27 mouse cellular contexts compared by ENCODE assay signal in genomic region chr15:89431806-89432205, GRCm38 (mm10). TPM values are rescaled to one million over a fixed set of nuclear protein-coding genes. Genes with fewer than 3 reads are reported as not detected.
A peak's percentile ranks its signal among the peaks of the same experiment; 100 is the strongest.
DNase-seq lines count a peak whose midpoint lies in the region; ATAC-seq and TF ChIP-seq lines count a peak whose summit lies in the region.
"Had no signal": no experiment of that assay in that cellular context is flagged by ENCODE, and none has a peak within 500 bp of the region (broad histone marks: within the 10 kb centered on the region; RNA-seq: fewer than 3 reads in every experiment).

No protein-coding gene starts in this region.

- peaks cover 8% of the 10 kb centered on the region; the same call in 1 of the 2 replicates for H3K36me3 ChIP-seq in liver, adult 2 months (ENCODE audit: control insufficient read depth, insufficient read depth, low read length)
- peaks cover 8 to 15% of the 10 kb centered on the region in 2 experiments for H3K36me3 ChIP-seq in CH12.LX (replicated peaks in 1 of 2; ENCODE audit: control insufficient read depth in 1 of 2, insufficient read depth in 1 of 2, low read length in 1 of 2)
- H3K36me3 ChIP-seq in forebrain, postnatal 0 days (ENCODE audit: insufficient read depth): peaks cover 12% of the 10 kb centered on the region

- H3K9ac ChIP-seq in liver, adult 2 months (ENCODE audit: low read depth, low read length): no peak overlapping the region
- H3K9ac ChIP-seq in CH12.LX (ENCODE audit: insufficient read depth, low read depth): no peak overlapping the region
- H3K9ac ChIP-seq in forebrain, postnatal 0 days: no peak overlapping the region
- H3K9ac ChIP-seq: embryonic facial prominence, embryonic 15.5 days; heart, embryonic 12.5 days; hindbrain, embryonic 15.5 days had no signal

- H3K4me3 ChIP-seq in liver, adult 2 months (ENCODE audit: insufficient read depth, low read depth, low read length): no peak overlapping the region
- H3K4me3 ChIP-seq in CH12.LX (replicated peaks in 1 of 3; ENCODE audit: low read depth in 2 of 3, low read length in 2 of 3, poor library complexity in 1 of 3): no peak overlapping the region
- H3K4me3 ChIP-seq in brown adipose tissue, adult 24 weeks (ENCODE audit: insufficient read depth, low read depth, low read length): no peak overlapping the region
- H3K4me3 ChIP-seq in forebrain, postnatal 0 days (ENCODE audit: low read depth, low read length): no peak overlapping the region
- H3K4me3 ChIP-seq: embryonic facial prominence, embryonic 15.5 days; forebrain, embryonic 10.5 days; heart, embryonic 12.5 days; hindbrain, embryonic 15.5 days had no signal

- no peaks in the 10 kb centered on the region for H3K9me3 ChIP-seq in CH12.LX (replicated peaks; ENCODE audit: low read length)
- H3K9me3 ChIP-seq in forebrain, postnatal 0 days (ENCODE audit: low read length): no peaks in the 10 kb centered on the region
- H3K9me3 ChIP-seq: embryonic facial prominence, embryonic 15.5 days; forebrain, embryonic 10.5 days; G1E; heart, embryonic 12.5 days; hindbrain, embryonic 15.5 days had no signal

- dilution Hi-C loops in CH12.LX (cut with MboI; ENCODE audit: extremely low pct_ligation_motif_present, extremely low pct_unique_long_range_greater_than_20kb, low sequenced_read_pairs): no loop called here

- peak; percentile 40 for DNase-seq in cerebellum, adult 9-11 months
- DNase-seq in cerebellum, postnatal 14 days: no peak
- DNase-seq in liver, adult 2 months (ENCODE audit: extremely low read depth, low read depth, low spot score): peak; percentile 94
- no peak for DNase-seq in liver
- DNase-seq in CH12.LX (ENCODE audit: extremely low read depth): no peak
- DNase-seq in forebrain, postnatal 0 days: no peak
- DNase-seq: adrenal gland, adult 8-10 months; adrenal gland, postnatal 36 days; cerebellum, adult 8-10 months; embryo, embryonic 11 days; gastrocnemius, postnatal 36 days; heart, adult 18-20 months; heart, postnatal 36 days; kidney, adult 11 months had no signal

- no peak for TF ChIP-seq CTCF in liver, adult 2 months (IDR thresholded peaks at IDR 0.05; ENCODE audit: low read depth, low read length)
- no peak for TF ChIP-seq CTCF in CH12.LX (conservative IDR thresholded peaks at IDR 0.05 in 1 of 2, IDR thresholded peaks at IDR 0.05 in 1 of 2; ENCODE audit: low read depth in 2 of 2, low read length in 2 of 2)
- TF ChIP-seq CTCF in forebrain, postnatal 0 days (IDR thresholded peaks at IDR 0.05; ENCODE audit: low read depth): no peak

- H3K4me1 ChIP-seq in liver, adult 2 months (ENCODE audit: control insufficient read depth, insufficient read depth, low read length): peaks cover 12% of the 10 kb centered on the region
- peaks cover 0 to 14% of the 10 kb centered on the region in 2 experiments; a peak in 2 of 4 replicates for H3K4me1 ChIP-seq in CH12.LX (ENCODE audit: control insufficient read depth in 1 of 2, insufficient read depth in 2 of 2)
- peaks cover 5% of the 10 kb centered on the region; the same call in 1 of the 2 replicates for H3K4me1 ChIP-seq in brown adipose tissue, adult 24 weeks (ENCODE audit: control insufficient read depth, insufficient read depth, insufficient read length, low read length)
- H3K4me1 ChIP-seq in forebrain, postnatal 0 days (ENCODE audit: insufficient read depth): peaks cover 10% of the 10 kb centered on the region; the same call in 1 of the 2 replicates

- 0 out of 2 replicates have a peak overlapping the region, but pooled peaks have one; percentile 59 for H3K4me2 ChIP-seq in CH12.LX (ENCODE audit: insufficient read depth, low read depth, poor library complexity, severe bottlenecking)
- H3K4me2 ChIP-seq in forebrain, postnatal 0 days (ENCODE audit: low read depth): no peak overlapping the region
- H3K4me2 ChIP-seq: embryonic facial prominence, embryonic 15.5 days; heart, embryonic 12.5 days; hindbrain, embryonic 15.5 days had no signal

- no peak for TF ChIP-seq POLR2A in liver, adult 2 months (IDR thresholded peaks at IDR 0.05; ENCODE audit: extremely low read depth, insufficient read depth, low read length)
- no peak for TF ChIP-seq POLR2A in CH12.LX (IDR thresholded peaks at IDR 0.05; ENCODE audit: low read depth, low read length)

- TF ChIP-seq EP300 in CH12.LX (IDR thresholded peaks at IDR 0.05; ENCODE audit: low read length): no peak

- no peaks in the 10 kb centered on the region for H3K79me2 ChIP-seq in liver, adult 2 months (ENCODE audit: control insufficient read depth, insufficient read depth, low read length)
- H3K79me2 ChIP-seq in CH12.LX (replicated peaks; ENCODE audit: control insufficient read depth, extremely low read depth, insufficient read depth, poor library complexity, severe bottlenecking): peaks cover 12% of the 10 kb centered on the region

- ATAC-seq in forebrain, postnatal 0 days: no peak
- ATAC-seq: forebrain, embryonic 14.5 days had no signal

- H3K27me3 ChIP-seq in liver, adult 2 months (ENCODE audit: control insufficient read depth, insufficient read depth, low read length): no peaks in the 10 kb centered on the region
- H3K27me3 ChIP-seq in CH12.LX (replicated peaks): no peaks in the 10 kb centered on the region
- no peaks in the 10 kb centered on the region for H3K27me3 ChIP-seq in forebrain, postnatal 0 days (ENCODE audit: insufficient read depth, low read length)
- H3K27me3 ChIP-seq: embryonic facial prominence, embryonic 15.5 days; heart, embryonic 12.5 days; hindbrain, embryonic 15.5 days had no signal

- in situ Hi-C loops in CH12.LX (cut with MboI; ENCODE audit: low pct_ligation_motif_present, low pct_unique_long_range_greater_than_20kb, low sequenced_read_pairs): no loop called here

- no peak for TF ChIP-seq RAD21 in CH12.LX (IDR thresholded peaks at IDR 0.05; ENCODE audit: low read depth, low read length)

- WGBS in liver, adult 2 months: 25% methylated on average over 6 of the region's 6 CpGs
- WGBS in forebrain, postnatal 0 days: 97% methylated on average over 6 of the region's 6 CpGs

- H3K27ac ChIP-seq in liver, adult 2 months (replicated peaks; ENCODE audit: insufficient read depth, low read depth, low read length): peak overlapping the region; percentile 95
- H3K27ac ChIP-seq in CH12.LX (ENCODE audit: insufficient read depth, low read depth): no peak overlapping the region
- peak overlapping the region; percentile 92 for H3K27ac ChIP-seq in brown adipose tissue, adult 24 weeks (replicated peaks; ENCODE audit: low read depth, low read length)
- H3K27ac ChIP-seq in forebrain, postnatal 0 days (ENCODE audit: low read depth, low read length): no peak overlapping the region
- H3K27ac ChIP-seq: embryonic facial prominence, embryonic 15.5 days; forebrain, embryonic 10.5 days; hindbrain, embryonic 15.5 days had no signal

TF ChIP-seq in CH12.LX, 34 proteins besides CTCF, POLR2A, EP300 and RAD21 (continues in another document):
- TF ChIP-seq ELF1 (IDR thresholded peaks at IDR 0.05; ENCODE audit: low read depth, low read length) (no peak), MAFK (IDR thresholded peaks at IDR 0.05; ENCODE audit: insufficient replicate concordance, low read length) (no peak)

RNA-seq across cellular contexts. Expression of gene Chkb, which starts 2.1 kb away (rescaled TPM):
- total RNA-seq in liver, adult 2 months (2014; rRNA removed): 25.4 and 25.9 TPM in 2 replicates
- polyA plus RNA-seq in liver, adult 2 months (2012; rRNA removed): 42.0 and 47.2 TPM in 2 replicates
- total RNA-seq in CH12.LX (2012; rRNA removed): 24.0 and 26.4 TPM in 2 replicates
- 21.1 and 25.9 TPM in 2 replicates for total RNA-seq in CH12.LX (2014; rRNA removed)
- polyA plus RNA-seq in CH12.LX (2012; ENCODE audit: insufficient read length, low read depth): 25.0 and 31.8 TPM in 2 replicates
- polyA plus RNA-seq in brown adipose tissue, adult 24 weeks (2012; ENCODE audit: insufficient read depth, insufficient read length, missing spikeins): 151 and 203 TPM in 2 replicates
- total RNA-seq in forebrain, postnatal 0 days (2014; rRNA removed): 56.9 and 59.9 TPM in 2 replicates
- 78.2 and 92.4 TPM in 2 replicates for polyA plus RNA-seq in forebrain, postnatal 0 days (2015; fragmentation: Nextera tagmentation; extraction: Ambion mirVana)

RNA-seq across cellular contexts. Expression of gene Gm44502, which starts 2.3 kb away (rescaled TPM):
- total RNA-seq in liver, adult 2 months (2014; rRNA removed): not detected in 2 replicates
- 0.30 and 1.5 TPM in 2 replicates for polyA plus RNA-seq in liver, adult 2 months (2012; rRNA removed)
- total RNA-seq in CH12.LX (2012; rRNA removed): 0.13 and 0.34 TPM in 2 replicates
- 0.15 TPM in 1 of 2 replicates, not detected in the other for total RNA-seq in CH12.LX (2014; rRNA removed)
- 1.9 TPM in 1 of 2 replicates, not detected in the other for polyA plus RNA-seq in CH12.LX (2012; ENCODE audit: insufficient read length, low read depth)
- polyA plus RNA-seq in brown adipose tissue, adult 24 weeks (2012; ENCODE audit: insufficient read depth, insufficient read length, missing spikeins): 2.1 and 11.4 TPM in 2 replicates
- total RNA-seq in forebrain, postnatal 0 days (2014; rRNA removed): 1.7 and 1.8 TPM in 2 replicates
- polyA plus RNA-seq in forebrain, postnatal 0 days (2015; fragmentation: Nextera tagmentation; extraction: Ambion mirVana): not detected in 2 replicates
- polyA plus RNA-seq: embryonic facial prominence, embryonic 11.5 days; embryonic facial prominence, embryonic 15.5 days; forebrain, embryonic 10.5 days; forebrain, embryonic 14.5 days; hindbrain, embryonic 11.5 days; hindbrain, embryonic 15.5 days had no signal

RNA-seq across cellular contexts. Expression of gene C730034F03Rik, which starts 2.4 kb away (rescaled TPM):
- total RNA-seq in liver, adult 2 months (2014; rRNA removed): 1.1 and 1.6 TPM in 2 replicates
- polyA plus RNA-seq in liver, adult 2 months (2012; rRNA removed): 0.50 and 0.83 TPM in 2 replicates
- total RNA-seq in CH12.LX (2012; rRNA removed) (3.6 and 6.3 TPM in 2 replicates), CH12.LX (2014; rRNA removed) (0.35 and 0.36 TPM in 2 replicates)
- 0.44 and 1.1 TPM in 2 replicates for polyA plus RNA-seq in CH12.LX (2012; ENCODE audit: insufficient read length, low read depth)
- 1.1 and 2.4 TPM in 2 replicates for polyA plus RNA-seq in brown adipose tissue, adult 24 weeks (2012; ENCODE audit: insufficient read depth, insufficient read length, missing spikeins)
- 0.90 and 1.3 TPM in 2 replicates for total RNA-seq in forebrain, postnatal 0 days (2014; rRNA removed)
- polyA plus RNA-seq in forebrain, postnatal 0 days (2015; fragmentation: Nextera tagmentation; extraction: Ambion mirVana): 1.3 and 2.3 TPM in 2 replicates

RNA-seq across cellular contexts. Expression of gene Cpt1b, which starts 6.1 kb away (rescaled TPM):
- total RNA-seq in liver, adult 2 months (2014; rRNA removed): 1.5 and 1.9 TPM in 2 replicates
- 0.82 and 1.3 TPM in 2 replicates for polyA plus RNA-seq in liver, adult 2 months (2012; rRNA removed)
- 1.6 and 2.1 TPM in 2 replicates for total RNA-seq in CH12.LX (2012; rRNA removed)
- 1.2 and 1.5 TPM in 2 replicates for total RNA-seq in CH12.LX (2014; rRNA removed)
- polyA plus RNA-seq in CH12.LX (2012; ENCODE audit: insufficient read length, low read depth): 0.44 and 2.1 TPM in 2 replicates
- polyA plus RNA-seq in brown adipose tissue, adult 24 weeks (2012; ENCODE audit: insufficient read depth, insufficient read length, missing spikeins): 440 and 455 TPM in 2 replicates
- total RNA-seq in forebrain, postnatal 0 days (2014; rRNA removed): 5.0 TPM in 2 replicates
- polyA plus RNA-seq in forebrain, postnatal 0 days (2015; fragmentation: Nextera tagmentation; extraction: Ambion mirVana): 1.1 and 1.3 TPM in 2 replicates
- polyA plus RNA-seq: erythroblast, embryonic 14.5 days had no signal

RNA-seq across cellular contexts. Expression of gene Syce3, which starts 21.5 kb away (rescaled TPM):
- total RNA-seq in liver, adult 2 months (2014; rRNA removed): not detected in 2 replicates
- not detected in 2 replicates for polyA plus RNA-seq in liver, adult 2 months (2012; rRNA removed)
- total RNA-seq in CH12.LX (2012; rRNA removed): not detected in 2 replicates
- total RNA-seq in CH12.LX (2014; rRNA removed): not detected in 2 replicates
- not detected in 2 replicates for polyA plus RNA-seq in CH12.LX (2012; ENCODE audit: insufficient read length, low read depth)
- not detected in 2 replicates for polyA plus RNA-seq in brown adipose tissue, adult 24 weeks (2012; ENCODE audit: insufficient read depth, insufficient read length, missing spikeins)
- not detected in 2 replicates for total RNA-seq in forebrain, postnatal 0 days (2014; rRNA removed)
- 0.49 TPM in 1 of 2 replicates, not detected in the other for polyA plus RNA-seq in forebrain, postnatal 0 days (2015; fragmentation: Nextera tagmentation; extraction: Ambion mirVana)
- total RNA-seq: adrenal gland, adult 8-10 months; adrenal gland, postnatal 36 days; common myeloid progenitor, adult 5-6 weeks; G1E; gastrocnemius, adult 8-10 months; gastrocnemius, postnatal 36 days; heart, adult 18-20 months; heart, postnatal 36 days had no signal
- polyA plus RNA-seq: embryonic facial prominence, embryonic 11.5 days; embryonic facial prominence, embryonic 15.5 days; erythroblast, embryonic 14.5 days; forebrain, embryonic 10.5 days; forebrain, embryonic 14.5 days; G1E; heart, embryonic 12.5 days; heart, embryonic 16.5 days; hindbrain, embryonic 11.5 days; hindbrain, embryonic 15.5 days had no signal

Comparison
In these comparisons a context has a peak if more than half of its experiments do, and no peak if none do; other contexts are left out.
1. DNase-seq: peak in cerebellum, adult 9-11 months (single experiment) and liver, adult 2 months (single experiment); none in cerebellum, postnatal 14 days (0 of 2), liver (single experiment), CH12.LX (single experiment) and forebrain, postnatal 0 days (single experiment).
2. H3K27ac ChIP-seq: peak in liver, adult 2 months (single experiment) and brown adipose tissue, adult 24 weeks (single experiment); none in CH12.LX (single experiment) and forebrain, postnatal 0 days (single experiment).